Mouse (Mus musculus): ENCODE data around the gene Bend5.

Gene Bend5

GRCm38 (mm10) chr4:111441709-111442108 is 26.9 kb downstream of the Bend5 start:
- intact Hi-C loops (cut with DNase I), result no loop called here

DNA sequence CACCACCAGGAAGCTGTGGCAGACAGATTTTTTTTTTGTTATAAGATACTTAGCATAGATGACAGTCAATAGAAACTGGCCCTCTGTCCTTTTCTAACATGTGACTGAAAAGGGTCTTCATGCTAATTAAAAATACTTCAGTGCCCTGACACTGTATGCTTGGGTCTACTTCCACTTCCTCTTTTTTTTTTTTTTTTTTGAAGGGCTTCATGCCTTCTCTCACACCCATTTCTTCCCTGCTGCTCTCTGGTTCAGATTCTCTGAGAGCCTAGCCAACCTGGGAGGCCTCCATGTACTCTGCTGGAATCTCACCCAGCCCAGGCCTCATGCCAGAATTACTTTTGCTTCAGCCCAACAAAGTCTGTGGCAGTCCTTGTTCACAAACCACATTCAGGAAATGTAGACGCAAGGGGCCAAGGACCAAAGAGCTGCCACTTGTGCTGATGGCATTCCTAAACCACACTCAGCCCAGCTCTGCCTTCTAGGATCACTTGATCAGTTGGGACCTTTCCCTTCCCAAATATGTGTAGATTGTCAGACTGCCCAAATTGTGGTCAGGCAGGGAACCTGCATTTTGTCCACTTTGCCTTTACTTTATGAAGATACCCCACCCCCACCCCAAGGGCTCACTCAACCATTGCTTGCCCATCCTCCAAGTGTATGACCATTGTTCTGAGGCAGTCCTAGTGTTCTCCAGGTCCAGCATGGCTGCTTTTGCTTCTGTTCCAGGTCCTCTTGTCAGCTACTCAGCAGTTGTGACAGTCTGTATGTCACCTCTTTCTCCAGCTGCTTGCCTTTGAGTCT is 27.8 kb downstream of the Bend5 start:
- intact Hi-C loops (cut with DNase I), result no loop called here

GRCm38 (mm10) chr4:111443906-111444615 is 29.3 kb downstream of the Bend5 start:
- intact Hi-C loops (cut with DNase I), result no loop called here

DNA sequence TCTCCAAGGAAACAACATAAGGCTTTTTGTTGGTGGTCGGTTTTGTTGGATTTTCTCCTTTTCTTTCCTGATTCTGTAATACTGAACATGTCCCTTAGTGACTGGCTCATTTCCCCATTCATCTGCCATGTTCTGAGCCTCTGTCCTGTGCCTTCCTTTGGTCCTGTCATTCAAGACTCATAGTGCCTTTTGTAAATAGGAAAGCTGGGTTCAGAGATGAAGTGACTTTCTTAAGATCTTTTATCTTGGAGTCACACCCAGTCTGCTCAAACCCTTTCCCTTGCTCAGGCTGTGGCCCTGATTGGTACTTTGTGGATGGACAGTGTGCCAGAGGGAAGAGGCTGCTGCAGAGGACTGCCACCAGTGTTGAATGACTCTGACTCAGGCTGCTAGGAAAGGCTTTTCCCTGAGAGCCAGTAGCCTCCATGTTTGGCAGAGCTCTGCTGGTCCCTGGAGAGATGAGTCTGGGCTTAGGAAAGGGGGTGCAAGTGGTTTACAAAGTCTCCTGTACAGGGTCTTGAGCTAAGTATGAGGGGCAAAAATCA is 29.9 kb downstream of the Bend5 start:
- intact Hi-C loops (cut with DNase I), result no loop called here

GRCm38 (mm10) chr4:111447918-111448317 is 33.1 kb downstream of the Bend5 start:
- intact Hi-C loops (cut with DNase I), result no loop called here

DNA sequence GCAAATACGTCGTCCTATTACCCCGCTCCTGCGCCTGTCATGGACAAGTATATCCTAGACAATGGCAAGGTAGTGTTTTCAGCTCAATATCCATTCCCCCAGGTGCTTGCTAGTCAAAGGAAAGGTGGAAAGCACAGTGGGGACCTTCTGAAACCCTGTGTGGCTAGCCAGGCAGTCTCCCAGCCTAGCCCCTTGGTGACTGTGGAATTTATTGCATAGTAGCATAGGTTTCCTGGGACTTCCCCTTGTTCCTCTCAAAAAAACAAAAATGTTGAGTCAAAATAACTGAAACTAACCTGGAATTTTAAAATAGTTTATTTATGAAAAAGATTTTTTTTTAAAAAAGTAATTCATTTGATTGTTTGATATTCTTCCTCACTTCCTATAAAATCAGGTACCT is 33.8 kb downstream of the Bend5 start:
- intact Hi-C loops (cut with DNase I), result no loop called here

DNA sequence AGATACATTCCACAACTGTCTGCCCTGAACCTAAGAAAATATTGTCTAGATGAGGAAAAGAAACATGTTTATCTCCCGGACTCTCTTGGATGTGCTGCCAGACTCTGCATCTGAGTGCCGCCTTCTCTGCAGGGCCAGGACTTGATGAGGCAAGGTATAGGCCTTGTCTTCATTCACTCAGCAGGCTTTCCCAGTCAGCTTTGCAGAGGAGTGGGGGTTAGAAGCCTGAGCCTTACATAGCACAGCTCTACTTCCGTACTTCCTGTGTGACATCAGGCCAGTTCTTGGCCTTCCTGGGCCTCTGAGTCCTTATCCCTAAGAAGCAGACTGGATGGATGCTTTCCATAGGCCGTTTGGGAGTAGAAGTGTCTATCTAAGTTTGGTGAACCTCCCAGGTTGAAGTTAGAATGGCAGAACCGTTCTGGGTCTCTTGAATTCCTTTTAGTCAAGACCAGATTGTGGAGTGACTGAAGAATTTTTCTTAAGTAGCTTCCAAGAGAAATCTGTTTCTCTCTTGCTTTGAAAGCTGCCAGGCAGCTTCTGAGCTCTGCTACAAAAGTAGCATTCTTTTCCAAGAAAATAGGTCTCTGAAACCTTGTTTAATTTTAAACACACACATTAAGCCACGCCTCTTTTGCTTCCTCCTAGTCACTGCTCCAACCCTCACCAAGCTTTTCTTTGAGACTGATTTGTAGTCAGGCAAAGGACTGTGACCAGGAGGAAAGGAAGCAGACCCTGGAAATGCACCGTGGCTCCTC is 34.8 kb downstream of the Bend5 start:
- intact Hi-C loops (cut with DNase I), result no loop called here

GRCm38 (mm10) chr4:111451283-111451918 is 36.6 kb downstream of the Bend5 start:
- intact Hi-C loops (cut with DNase I), result no loop called here

- intact Hi-C loops (cut with DNase I), result no loop called here
These were observed 37.4 kb downstream of the Bend5 start for GRCm38 (mm10) chr4:111452192-111452591.

DNA sequence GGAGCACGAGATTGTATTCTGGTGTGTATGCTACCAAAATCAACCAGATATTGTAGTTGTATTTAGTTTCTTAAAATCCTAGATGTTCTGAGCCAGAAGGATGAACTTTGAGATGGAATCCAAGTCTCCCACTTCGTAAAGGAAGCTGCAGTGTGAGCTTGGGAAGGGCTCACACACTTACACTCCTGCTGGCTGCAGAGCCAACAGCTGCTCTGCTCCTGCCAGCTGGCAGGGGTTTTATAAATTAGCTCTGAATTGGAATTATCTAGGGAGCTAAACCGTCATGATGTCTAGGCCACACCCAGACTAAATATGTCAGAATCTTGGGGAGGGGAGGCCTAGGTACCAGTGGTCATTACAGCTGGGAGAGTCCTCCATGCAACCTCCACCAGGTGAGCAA is 38.5 kb downstream of the Bend5 start:
- intact Hi-C loops (cut with DNase I), result no loop called here

DNA sequence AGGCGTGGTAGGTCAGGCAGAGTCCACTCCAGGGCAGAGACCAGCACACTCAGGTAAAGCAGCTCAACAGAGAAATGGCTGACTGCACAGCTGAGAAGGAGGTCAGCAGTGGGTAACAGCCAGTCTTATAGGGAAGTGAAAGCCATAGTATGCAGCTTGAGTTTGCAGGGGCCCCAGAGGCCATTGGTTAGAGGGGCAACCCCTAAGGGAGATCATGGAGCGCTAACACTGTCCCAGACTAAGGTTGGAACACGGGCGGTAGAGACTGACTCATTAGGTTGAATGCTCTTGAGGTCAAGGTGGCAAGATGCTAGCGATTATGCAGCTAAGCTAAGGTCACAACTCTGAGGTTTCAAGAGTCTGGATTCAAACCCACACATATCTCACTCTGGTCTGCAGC is 40.8 kb downstream of the Bend5 start:
- intact Hi-C loops (cut with DNase I), result no loop called here

DNA sequence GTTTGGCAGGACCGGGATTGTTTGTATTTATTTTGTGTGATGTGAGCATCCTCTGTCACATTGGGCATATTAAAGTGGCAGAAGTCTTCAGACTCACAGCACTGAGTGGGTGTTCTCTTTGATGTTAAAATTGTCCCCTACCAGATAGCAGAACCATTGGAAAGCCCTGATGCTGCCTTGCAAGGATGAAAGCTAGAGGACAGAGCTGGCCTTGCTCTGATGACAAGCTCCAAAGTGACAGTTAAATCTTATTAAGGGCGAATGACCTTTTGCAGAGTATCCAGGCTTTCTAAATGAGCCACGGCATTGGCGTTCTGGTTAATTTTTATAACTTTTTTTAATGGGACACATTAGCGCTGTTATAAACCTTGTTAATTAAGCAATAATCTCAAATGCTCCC is 42.8 kb downstream of the Bend5 start:
- intact Hi-C loops (cut with DNase I), result no loop called here

DNA sequence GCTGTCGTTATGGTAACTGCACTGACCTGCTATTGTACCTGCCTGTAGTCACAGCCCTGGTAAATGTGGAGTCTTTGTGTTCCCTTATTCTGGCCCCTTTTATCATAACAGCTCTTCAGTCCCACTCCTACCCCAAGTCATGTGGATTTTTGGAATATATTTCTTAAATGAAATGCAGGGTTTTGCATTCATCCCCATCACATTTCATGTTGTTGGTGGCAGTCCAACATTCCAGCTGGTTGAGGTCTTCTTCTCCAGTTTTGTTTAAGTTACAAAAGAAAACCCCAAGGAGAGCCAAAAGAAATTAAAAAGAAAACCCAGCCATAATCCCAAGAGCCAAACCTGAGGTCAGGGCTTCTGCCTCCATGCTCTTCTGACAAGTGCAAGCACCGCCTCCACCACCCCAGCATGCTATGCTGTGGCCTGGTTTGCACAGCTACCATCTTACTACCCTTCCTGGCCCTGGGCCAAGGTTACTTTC is 52.5 kb downstream of the Bend5 start:
- intact Hi-C loops (cut with DNase I), result no loop called here

- intact Hi-C loops (cut with DNase I), result no loop called here
These were observed 53.0 kb downstream of the Bend5 start for GRCm38 (mm10) chr4:111467796-111468195.

- intact Hi-C loops (cut with DNase I), result no loop called here
These were observed 55.0 kb downstream of the Bend5 start for GRCm38 (mm10) chr4:111469847-111470246.

GRCm38 (mm10) chr4:111471726-111472125 is 56.9 kb downstream of the Bend5 start:
- intact Hi-C loops (cut with DNase I), result no loop called here

- intact Hi-C loops (cut with DNase I), result no loop called here
These were observed 57.7 kb downstream of the Bend5 start for GRCm38 (mm10) chr4:111472511-111472910.

GRCm38 (mm10) chr4:111473014-111473413 is 58.2 kb downstream of the Bend5 start:
- intact Hi-C loops (cut with DNase I), result no loop called here

DNA sequence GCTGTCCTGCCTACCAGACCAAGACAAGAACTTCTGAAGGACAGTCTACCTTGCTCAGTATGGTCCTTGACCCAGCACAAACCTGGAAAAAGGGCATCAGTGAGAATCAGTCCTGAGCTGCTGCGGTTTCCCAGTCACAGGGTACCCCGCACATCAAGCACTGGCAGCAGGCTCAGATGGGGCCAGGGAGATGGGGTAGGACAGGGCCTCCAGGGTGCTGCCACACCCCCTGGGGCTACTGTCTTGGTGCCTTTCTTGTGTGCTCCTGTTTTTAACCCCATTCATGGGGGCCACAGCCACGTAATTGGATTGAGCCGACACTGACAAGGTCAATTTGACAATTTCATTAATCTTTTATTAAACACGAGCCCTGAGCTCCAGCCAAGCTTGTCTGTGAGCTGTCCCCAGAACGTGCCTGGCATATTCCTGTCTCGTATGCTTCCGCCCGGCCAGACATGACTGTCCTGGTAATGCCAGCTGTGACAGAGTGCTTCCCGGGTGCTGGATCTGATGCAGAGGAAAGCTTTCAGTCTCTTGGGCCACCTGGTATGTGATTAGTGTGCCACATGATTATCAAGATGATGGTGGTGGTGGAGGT is 60.7 kb downstream of the Bend5 start:
- intact Hi-C loops (cut with DNase I), result no loop called here

- intact Hi-C loops (cut with DNase I), result no loop called here
These were observed 62.7 kb downstream of the Bend5 start for GRCm38 (mm10) chr4:111477507-111477906.

- intact Hi-C loops (cut with DNase I), result no loop called here
These were observed 68.7 kb downstream of the Bend5 start for GRCm38 (mm10) chr4:111483499-111483898.

Data from adrenal gland (tissue).